Mouse (Mus musculus) thymus, postnatal 4 days (tissue): ENCODE data around the gene Slco1b2.
"Not testable (repeated sequence)": the region's sequence is repeated elsewhere in the genome, so short reads cannot be mapped to it uniquely, and the experiment has no call there.

Experiments used
- DNase-seq: peaks from one replicate; pipeline ENCODE4 v3.0.0; 2021

Slco1b2 gene

DNA sequence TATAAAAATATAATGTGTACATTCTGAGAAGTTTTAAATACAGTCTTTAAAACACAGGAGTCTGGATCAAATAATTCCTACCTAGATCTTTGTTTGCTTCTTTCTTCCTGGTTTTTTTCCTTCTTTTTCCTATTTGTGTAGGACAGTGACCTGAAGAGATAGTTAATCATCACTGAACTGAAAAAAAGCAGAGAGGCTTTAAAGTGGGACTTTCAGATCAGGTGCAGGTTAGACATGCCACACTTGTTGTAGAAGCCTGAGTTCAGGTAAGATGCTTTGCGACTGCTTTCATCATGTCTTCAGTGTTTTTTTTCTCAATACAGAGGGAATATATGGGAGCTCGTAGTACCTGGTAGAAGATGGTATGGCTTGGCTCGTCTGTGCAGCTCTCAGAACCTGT is at the start of gene Slco1b2:
Gene Slco1b2, plus strand, starts transcription at position 228 of the 400 bp plus-strand sequence.
- no peak for DNase-seq

DNA sequence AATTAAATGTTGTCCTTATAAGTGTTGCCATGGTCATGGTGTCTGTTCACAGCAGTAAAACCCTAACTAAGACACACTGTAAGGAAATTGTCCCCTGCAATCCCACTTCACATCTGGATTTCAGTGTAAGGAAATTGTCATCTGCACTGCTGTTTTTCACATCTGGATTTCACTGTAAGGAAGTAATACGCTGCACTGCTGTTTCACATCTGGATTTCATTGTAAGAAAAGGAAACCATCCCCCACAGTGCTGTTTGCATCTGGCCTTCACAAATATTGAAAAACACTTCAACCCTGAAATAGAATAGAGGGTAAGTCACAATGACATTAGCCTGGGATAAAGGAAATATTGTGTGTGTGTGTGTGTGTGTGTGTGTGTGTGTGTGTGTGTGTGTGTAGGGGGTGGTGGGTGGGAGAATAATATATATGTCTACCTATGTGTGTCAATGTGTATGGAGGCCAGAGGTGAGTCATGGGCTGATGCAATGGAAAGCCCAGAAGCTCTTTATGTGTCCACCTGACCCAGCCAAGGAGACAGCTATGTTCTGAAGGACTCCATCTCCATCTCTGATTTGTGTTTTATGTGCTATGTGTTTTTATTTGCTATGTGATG is 44.4 kb upstream of the Slco1b2 start:
- no peak for DNase-seq

DNA sequence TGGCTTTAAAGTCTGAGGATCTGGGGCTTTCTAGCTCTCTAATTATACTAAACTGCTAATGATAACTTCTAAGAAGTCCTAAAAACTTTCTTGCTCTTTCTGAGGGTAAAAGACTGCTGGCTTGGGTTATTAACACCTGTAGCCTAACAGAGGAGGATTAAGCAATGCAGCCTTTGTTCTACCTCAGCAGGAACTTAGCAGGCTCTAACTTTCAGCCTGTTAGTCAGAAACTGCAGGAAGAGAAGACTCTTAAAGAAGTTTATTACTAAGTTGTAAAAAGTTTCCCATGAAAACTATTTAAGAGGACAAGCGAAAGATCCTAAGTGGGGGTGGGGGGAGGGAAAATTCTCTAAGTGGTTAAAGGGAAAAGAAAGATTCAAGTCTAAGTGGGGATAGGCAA is 39.3 kb upstream of the Slco1b2 start:
- DNase-seq = no peak

DNA sequence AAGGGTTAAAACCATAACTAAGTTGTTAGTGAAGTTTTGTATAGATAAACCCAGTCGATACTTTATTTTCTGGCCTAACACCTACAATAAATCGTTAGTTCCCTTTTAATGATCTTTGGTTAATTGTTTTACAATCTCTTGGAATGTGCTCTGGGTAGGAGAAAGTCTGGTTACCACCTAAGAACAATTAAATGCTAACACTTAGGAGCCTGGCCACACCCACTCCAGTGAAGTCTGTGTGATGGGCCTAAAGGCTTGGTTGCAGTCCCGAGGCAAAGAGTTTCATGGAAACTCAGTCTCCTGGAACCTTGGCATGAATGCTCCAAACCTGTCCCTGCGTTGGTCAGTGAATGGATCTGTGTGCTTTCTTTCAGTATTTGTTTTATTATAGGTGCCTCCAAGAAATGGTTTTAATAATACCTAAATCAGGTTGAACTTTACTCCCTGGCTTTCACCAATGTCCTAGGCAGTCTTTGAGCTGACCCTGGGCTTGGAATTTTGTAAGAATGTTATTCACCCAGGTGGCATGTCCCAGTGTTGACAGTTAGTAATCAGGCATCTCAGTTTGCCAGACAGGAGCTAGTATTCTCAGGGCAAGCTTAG is 38.6 kb upstream of the Slco1b2 start:
- not testable (repeated sequence) for DNase-seq

DNA sequence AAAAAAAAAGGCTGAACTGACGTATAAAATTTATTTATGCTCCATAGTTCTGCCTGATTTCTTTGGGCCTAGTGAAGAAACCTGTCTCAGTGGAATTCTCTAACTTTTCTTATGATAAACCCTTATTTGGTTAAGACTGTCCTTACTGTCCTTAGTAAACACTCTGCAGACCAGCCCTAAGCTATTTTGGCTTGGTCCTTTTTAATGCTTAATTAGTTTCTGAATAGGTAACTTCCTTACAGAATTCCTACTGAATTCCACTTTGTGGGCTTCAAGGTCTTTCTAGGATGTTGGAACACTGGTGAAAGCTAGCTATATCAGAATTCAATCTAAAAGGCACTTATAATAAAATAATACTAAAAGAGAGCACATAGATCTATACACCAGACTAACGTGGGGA is 33.2 kb upstream of the Slco1b2 start:
- no peak for DNase-seq

DNA sequence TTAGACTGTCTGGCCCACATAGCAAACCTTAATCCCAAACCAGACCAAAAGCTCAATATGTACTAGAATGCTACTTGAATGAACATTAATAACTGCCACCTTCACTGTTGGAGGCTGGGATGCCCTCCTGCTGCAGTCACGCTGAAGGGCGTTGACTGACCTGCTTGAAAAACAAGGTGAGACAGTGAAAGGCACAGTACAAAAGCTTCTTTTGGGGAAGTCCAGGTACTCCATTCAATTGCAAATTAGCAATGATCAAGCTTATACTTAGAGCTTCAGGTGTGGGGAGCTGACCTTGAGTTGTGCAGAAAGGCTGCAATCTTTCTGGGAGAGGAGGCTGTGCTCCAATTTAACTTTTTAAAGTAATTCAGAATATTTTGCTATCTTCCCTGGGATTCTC is 32.3 kb upstream of the Slco1b2 start:
- no peak for DNase-seq

DNA sequence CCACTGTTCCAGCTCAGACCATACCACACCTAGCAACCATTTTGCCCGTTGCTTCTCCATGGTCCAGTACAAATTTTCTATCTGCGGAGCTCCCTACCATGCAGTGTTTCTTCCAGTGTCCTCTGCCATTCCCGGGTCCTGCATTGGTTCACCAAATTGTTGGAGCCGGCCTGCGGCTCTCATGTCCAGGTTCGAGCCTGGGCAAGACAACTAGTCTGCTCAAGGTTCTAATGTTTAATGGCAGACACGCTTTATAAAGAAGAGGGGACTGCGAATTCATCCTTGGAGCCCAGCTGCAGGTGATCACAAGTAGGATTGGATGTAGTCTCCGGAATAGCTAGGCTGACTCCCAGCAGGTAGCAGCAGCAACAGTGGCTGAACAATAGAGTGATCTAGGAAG is 28.4 kb upstream of the Slco1b2 start:
- DNase-seq = no peak

DNA sequence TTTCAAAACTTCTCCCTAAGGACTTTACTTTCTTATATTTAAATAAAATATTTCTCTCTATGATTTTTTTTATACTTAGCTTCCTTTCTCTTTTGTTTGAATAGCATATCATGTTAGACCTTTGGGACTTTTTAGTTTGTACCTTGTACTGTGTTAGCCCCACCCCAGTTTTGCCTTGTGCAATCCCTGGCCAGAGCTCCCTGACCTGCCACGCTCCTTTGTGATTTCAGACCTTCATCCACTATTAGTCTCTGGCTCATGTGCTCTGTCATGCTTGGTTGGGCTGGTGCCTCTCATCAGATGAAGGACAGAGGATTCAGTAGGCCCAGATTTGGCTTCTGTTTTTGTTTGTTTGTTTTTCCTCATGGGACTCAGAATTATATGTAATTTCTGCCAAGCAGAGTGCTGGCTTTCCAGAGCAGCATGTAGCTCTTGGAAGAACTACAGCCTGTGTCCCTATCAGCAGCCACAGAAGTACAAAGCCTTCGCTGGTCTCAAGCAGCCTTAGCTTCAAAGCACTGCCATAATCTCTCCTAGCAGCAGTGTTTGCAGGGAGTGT is 18.5 kb upstream of the Slco1b2 start:
- DNase-seq = no peak

DNA sequence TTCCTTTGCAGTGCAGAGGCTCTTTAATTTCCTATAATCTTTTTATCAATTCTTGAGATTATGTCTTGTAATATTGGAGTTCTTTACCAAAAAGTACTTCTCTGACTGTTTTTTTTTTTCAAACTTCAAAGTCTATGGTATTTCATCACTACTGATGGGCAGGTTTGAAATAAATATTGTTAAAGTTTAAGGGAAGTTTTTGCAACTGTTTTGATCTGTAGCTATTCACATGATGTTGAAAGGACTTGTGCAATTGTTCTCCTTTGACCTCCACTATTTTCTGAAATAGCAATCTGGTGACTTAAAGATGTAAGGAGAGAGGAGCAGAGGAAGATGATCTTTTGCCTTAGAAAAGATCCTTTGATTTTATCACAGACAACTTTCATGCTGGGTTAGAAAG is 15.3 kb upstream of the Slco1b2 start:
- no peak for DNase-seq

DNA sequence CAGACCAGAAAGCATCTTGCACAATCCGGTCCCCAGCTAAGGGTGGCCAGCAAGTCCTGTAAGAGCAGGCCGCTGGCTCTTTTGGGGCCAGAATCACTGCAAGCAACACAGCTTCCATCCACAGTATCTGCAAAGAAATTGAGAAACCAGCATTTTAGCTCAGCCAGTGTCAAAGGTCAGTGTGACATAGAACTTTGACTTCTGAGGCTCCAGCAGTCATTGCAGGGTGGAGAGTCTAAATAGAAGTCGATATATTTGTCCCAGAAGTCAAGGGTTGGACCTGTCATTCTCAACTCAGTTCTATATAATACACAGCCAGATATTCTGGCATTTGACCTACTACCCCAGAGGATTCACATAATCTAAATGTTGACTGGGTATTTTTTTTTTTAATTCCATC is 14.0 kb upstream of the Slco1b2 start:
- DNase-seq = no peak

DNA sequence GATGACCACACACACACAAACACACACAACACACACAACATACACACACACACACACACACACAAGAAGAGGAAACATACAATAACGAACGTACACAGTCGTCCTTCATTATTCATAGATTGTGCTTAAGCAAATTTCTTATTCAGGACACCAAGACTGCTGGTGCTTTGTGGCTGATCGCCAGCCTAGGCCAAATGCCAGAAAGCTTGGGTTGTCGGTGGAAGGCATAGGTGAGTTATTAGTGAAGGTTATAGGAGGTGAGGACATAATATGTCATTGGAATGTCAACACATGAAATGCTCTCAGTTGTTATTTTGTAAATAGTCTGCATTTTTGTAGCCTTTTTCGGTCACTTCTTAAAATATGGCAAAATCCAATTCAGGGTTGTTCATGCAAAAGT is 3.6 kb downstream of the Slco1b2 start:
- DNase-seq = no peak

DNA sequence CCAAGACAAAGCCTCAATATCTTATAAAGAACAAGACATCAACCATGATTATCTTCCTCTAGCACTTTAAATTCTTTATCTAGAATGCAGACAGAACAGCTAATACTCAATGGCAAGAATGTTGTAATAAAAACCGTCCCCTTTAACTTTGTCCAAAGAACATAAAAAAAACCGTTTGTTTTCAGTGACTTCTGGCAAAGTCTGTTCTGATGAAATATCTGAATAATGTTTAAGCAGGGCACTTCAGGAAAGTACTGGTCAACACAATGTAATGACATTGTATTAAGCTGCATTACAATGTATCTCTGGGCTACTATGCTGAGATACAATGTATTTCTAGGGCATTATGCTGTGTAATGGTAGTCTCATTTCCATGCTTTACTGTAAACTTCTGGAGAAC is 5.9 kb downstream of the Slco1b2 start:
- no peak for DNase-seq

DNA sequence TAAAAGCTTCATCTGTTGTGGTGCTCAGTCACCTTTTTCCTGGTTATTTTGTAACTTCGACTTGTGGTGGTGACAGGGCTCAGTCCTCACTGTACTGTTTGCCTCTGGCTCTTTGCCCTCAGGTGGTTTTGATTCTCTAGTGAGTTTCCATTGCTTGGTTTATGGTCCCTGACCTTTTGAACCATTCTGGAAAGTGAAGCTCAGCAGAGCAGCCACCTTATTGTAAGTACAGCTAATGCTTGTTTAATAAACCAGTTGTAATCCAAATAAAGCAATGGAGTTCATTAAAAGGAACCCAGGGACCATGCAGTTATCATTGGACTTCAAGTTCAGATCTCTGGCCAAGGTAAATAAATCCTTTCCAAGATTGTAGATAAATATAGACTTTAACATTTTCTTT is 11.3 kb downstream of the Slco1b2 start:
- DNase-seq = no peak

DNA sequence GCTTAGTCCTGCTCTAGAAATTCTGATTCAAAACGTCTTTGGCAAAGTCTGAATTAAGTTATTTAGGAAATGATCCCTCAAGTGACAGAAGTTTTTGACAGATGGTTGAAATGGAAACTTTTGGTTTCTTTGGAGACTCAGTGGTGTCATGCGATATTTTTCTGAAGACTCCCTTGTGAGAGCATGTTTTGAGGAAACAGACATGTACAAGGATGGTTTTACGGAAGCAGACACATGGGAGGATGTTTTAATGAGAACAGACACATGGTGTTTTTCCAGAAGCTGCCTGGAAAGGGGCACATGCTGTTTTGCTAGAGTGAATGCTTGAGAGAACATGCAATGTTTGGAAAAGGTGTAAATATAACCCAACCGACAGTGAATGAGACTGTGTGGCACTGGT is 57.7 kb downstream of the Slco1b2 start:
- no peak for DNase-seq

DNA sequence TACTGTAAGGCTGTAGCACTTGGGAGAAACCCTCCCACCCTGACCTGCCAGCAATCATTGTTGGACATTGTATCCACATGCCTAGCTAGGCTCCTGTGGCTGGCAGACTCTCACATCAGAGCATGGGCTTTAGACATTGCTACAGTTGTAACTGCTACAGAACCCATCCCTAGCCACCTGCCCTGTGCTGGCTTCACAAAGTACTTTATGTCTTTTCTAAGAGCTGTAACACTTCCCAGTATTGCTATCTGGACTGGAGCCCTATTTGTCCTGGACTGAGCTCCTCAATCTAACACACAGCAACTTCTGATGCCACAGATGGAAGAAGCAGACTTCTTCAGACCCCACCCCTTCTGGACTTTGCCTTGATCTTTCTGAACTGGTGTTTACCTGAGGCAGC is 61.9 kb downstream of the Slco1b2 start:
- DNase-seq = no peak
